Mouse (Mus musculus): ENCODE results near the gene Phactr1. TPM values are rescaled to one million over a fixed set of nuclear protein-coding genes. Genes with fewer than 3 reads are reported as not detected.

The Phactr1 gene
- 10.0 and 10.4 TPM in 2 replicates for polyA plus RNA-seq (2014; fragmentation: Nextera tagmentation; extraction: Ambion mirVana)

- Histone ChIP-seq H3K4me1 (replicated peaks; ENCODE audit: control insufficient read depth, insufficient read depth, low read length) (no peaks in the 10 kb centered on the region), H3K36me3 (ENCODE audit: control insufficient read depth, insufficient read depth, low read length) (no peaks in the 10 kb centered on the region), H3K9ac (ENCODE audit: low read length) (no peak within 1 kb of the TSS), H3K27ac (ENCODE audit: low read depth) (no peak within 1 kb of the TSS), H3K27me3 (replicated peaks; ENCODE audit: control insufficient read depth, insufficient read depth, low read length) (peaks cover 6% of the 10 kb centered on the region), H3K4me2 (ENCODE audit: low read length) (no peak within 1 kb of the TSS), H3K4me3 (ENCODE audit: low read depth, low read length) (no peak within 1 kb of the TSS), H3K9me3 (ENCODE audit: control insufficient read depth, low read length) (no peaks in the 10 kb centered on the region)
- ATAC-seq (replicated peaks; ENCODE audit: low FRiP score, low TSS enrichment, low read depth) (no peak), DNase-seq (ENCODE audit: low spot score) (no peak)
- WGBS, result 28% methylated on average over 11 of the region's 11 CpGs
These were observed at the start of gene Phactr1 for GRCm38 (mm10) chr13:42680391-42680994. Gene Phactr1, plus strand, starts transcription at chr13:42680623.

GRCm38 (mm10) chr13:42634908-42635307 lies 45.5 kb upstream of the Phactr1 start:
- no peak overlapping the region for H3K9ac ChIP-seq (ENCODE audit: low read length)
- no peaks in the 10 kb centered on the region for H3K4me1 ChIP-seq (replicated peaks; ENCODE audit: control insufficient read depth, insufficient read depth, low read length)
- no peak overlapping the region for H3K4me3 ChIP-seq (ENCODE audit: low read depth, low read length)
- H3K36me3 ChIP-seq (ENCODE audit: control insufficient read depth, insufficient read depth, low read length), result no peaks in the 10 kb centered on the region
- no peaks in the 10 kb centered on the region for H3K9me3 ChIP-seq (ENCODE audit: control insufficient read depth, low read length)
- H3K27me3 ChIP-seq (replicated peaks; ENCODE audit: control insufficient read depth, insufficient read depth, low read length), result no peaks in the 10 kb centered on the region
- DNase-seq (ENCODE audit: low spot score) (no peak), ATAC-seq (replicated peaks; ENCODE audit: low FRiP score, low TSS enrichment, low read depth) (no peak)
- H3K27ac ChIP-seq (ENCODE audit: low read depth), result no peak overlapping the region
- WGBS, result 50% methylated on average over 2 of the region's 2 CpGs
- H3K4me2 ChIP-seq (ENCODE audit: low read length), result no peak overlapping the region

- no peak overlapping the region for H3K4me3 ChIP-seq (ENCODE audit: low read depth, low read length)
- no peaks in the 10 kb centered on the region for H3K36me3 ChIP-seq (ENCODE audit: control insufficient read depth, insufficient read depth, low read length)
- ATAC-seq (replicated peaks; ENCODE audit: low FRiP score, low TSS enrichment, low read depth) (no peak), DNase-seq (ENCODE audit: low spot score) (no peak)
- H3K27ac ChIP-seq (ENCODE audit: low read depth), result no peak overlapping the region
- H3K4me1 ChIP-seq (replicated peaks; ENCODE audit: control insufficient read depth, insufficient read depth, low read length), result no peaks in the 10 kb centered on the region
- WGBS, result 68% methylated on average over 6 of the region's 6 CpGs
- H3K27me3 ChIP-seq (replicated peaks; ENCODE audit: control insufficient read depth, insufficient read depth, low read length), result no peaks in the 10 kb centered on the region
- no peak overlapping the region for H3K9ac ChIP-seq (ENCODE audit: low read length)
- no peak overlapping the region for H3K4me2 ChIP-seq (ENCODE audit: low read length)
- H3K9me3 ChIP-seq (ENCODE audit: control insufficient read depth, low read length), result no peaks in the 10 kb centered on the region
These were observed 30.2 kb upstream of the Phactr1 start for GRCm38 (mm10) chr13:42650228-42650627.

- Histone ChIP-seq H3K9ac (ENCODE audit: low read length) (no peak overlapping the region), H3K9me3 (ENCODE audit: control insufficient read depth, low read length) (no peaks in the 10 kb centered on the region), H3K4me1 (replicated peaks; ENCODE audit: control insufficient read depth, insufficient read depth, low read length) (peaks cover 7% of the 10 kb centered on the region; the same call in 1 of the 2 replicates), H3K4me2 (ENCODE audit: low read length) (no peak overlapping the region), H3K36me3 (ENCODE audit: control insufficient read depth, insufficient read depth, low read length) (no peaks in the 10 kb centered on the region), H3K27me3 (replicated peaks; ENCODE audit: control insufficient read depth, insufficient read depth, low read length) (no peaks in the 10 kb centered on the region), H3K27ac (ENCODE audit: low read depth) (no peak overlapping the region), H3K4me3 (ENCODE audit: low read depth, low read length) (no peak overlapping the region)
- 49% methylated on average over 7 of the region's 7 CpGs for WGBS
- ATAC-seq (replicated peaks; ENCODE audit: low FRiP score, low TSS enrichment, low read depth) (no peak), DNase-seq (ENCODE audit: low spot score) (no peak)
These were observed 23.6 kb upstream of the Phactr1 start for GRCm38 (mm10) chr13:42656643-42657315.

- ATAC-seq (replicated peaks; ENCODE audit: low FRiP score, low TSS enrichment, low read depth) (no peak), DNase-seq (ENCODE audit: low spot score) (no peak)
- 63% methylated on average over 10 of the region's 10 CpGs for WGBS
- no peak overlapping the region for H3K4me3 ChIP-seq (ENCODE audit: low read depth, low read length)
- H3K27ac ChIP-seq (ENCODE audit: low read depth), result no peak overlapping the region
- no peaks in the 10 kb centered on the region for H3K36me3 ChIP-seq (ENCODE audit: control insufficient read depth, insufficient read depth, low read length)
- no peaks in the 10 kb centered on the region for H3K9me3 ChIP-seq (ENCODE audit: control insufficient read depth, low read length)
- H3K27me3 ChIP-seq (replicated peaks; ENCODE audit: control insufficient read depth, insufficient read depth, low read length), result no peaks in the 10 kb centered on the region
- H3K9ac ChIP-seq (ENCODE audit: low read length), result no peak overlapping the region
- no peaks in the 10 kb centered on the region for H3K4me1 ChIP-seq (replicated peaks; ENCODE audit: control insufficient read depth, insufficient read depth, low read length)
- no peak overlapping the region for H3K4me2 ChIP-seq (ENCODE audit: low read length)
These were observed 8.7 kb upstream of the Phactr1 start for GRCm38 (mm10) chr13:42671651-42672290.

GRCm38 (mm10) chr13:42681299-42681698 lies 876 bp downstream of the Phactr1 start:
- no peaks in the 10 kb centered on the region for H3K9me3 ChIP-seq (ENCODE audit: control insufficient read depth, low read length)
- no peaks in the 10 kb centered on the region for H3K36me3 ChIP-seq (ENCODE audit: control insufficient read depth, insufficient read depth, low read length)
- no peak overlapping the region for H3K9ac ChIP-seq (ENCODE audit: low read length)
- no peak overlapping the region for H3K4me2 ChIP-seq (ENCODE audit: low read length)
- ATAC-seq (replicated peaks; ENCODE audit: low FRiP score, low TSS enrichment, low read depth) (no peak), DNase-seq (ENCODE audit: low spot score) (no peak)
- H3K27ac ChIP-seq (ENCODE audit: low read depth), result no peak overlapping the region
- H3K27me3 ChIP-seq (replicated peaks; ENCODE audit: control insufficient read depth, insufficient read depth, low read length), result peaks cover 6% of the 10 kb centered on the region
- WGBS, result 75% methylated on average over 9 of the region's 9 CpGs
- no peak overlapping the region for H3K4me3 ChIP-seq (ENCODE audit: low read depth, low read length)
- no peaks in the 10 kb centered on the region for H3K4me1 ChIP-seq (replicated peaks; ENCODE audit: control insufficient read depth, insufficient read depth, low read length)

GRCm38 (mm10) chr13:42684181-42684580 lies 3.8 kb downstream of the Phactr1 start:
- H3K27ac ChIP-seq (ENCODE audit: low read depth), result no peak overlapping the region
- H3K4me3 ChIP-seq (ENCODE audit: low read depth, low read length), result no peak overlapping the region
- H3K27me3 ChIP-seq (replicated peaks; ENCODE audit: control insufficient read depth, insufficient read depth, low read length), result peaks cover 6% of the 10 kb centered on the region
- H3K9ac ChIP-seq (ENCODE audit: low read length), result no peak overlapping the region
- no peak for DNase-seq (ENCODE audit: low spot score)
- no peaks in the 10 kb centered on the region for H3K4me1 ChIP-seq (replicated peaks; ENCODE audit: control insufficient read depth, insufficient read depth, low read length)
- 90% methylated on average over 7 of the region's 7 CpGs for WGBS
- no peaks in the 10 kb centered on the region for H3K9me3 ChIP-seq (ENCODE audit: control insufficient read depth, low read length)
- H3K4me2 ChIP-seq (ENCODE audit: low read length), result no peak overlapping the region
- H3K36me3 ChIP-seq (ENCODE audit: control insufficient read depth, insufficient read depth, low read length), result no peaks in the 10 kb centered on the region
- ATAC-seq (replicated peaks; ENCODE audit: low FRiP score, low TSS enrichment, low read depth), result no peak

- Histone ChIP-seq H3K4me3 (ENCODE audit: low read depth, low read length) (no peak overlapping the region), H3K4me2 (ENCODE audit: low read length) (no peak overlapping the region), H3K36me3 (ENCODE audit: control insufficient read depth, insufficient read depth, low read length) (no peaks in the 10 kb centered on the region), H3K9ac (ENCODE audit: low read length) (no peak overlapping the region), H3K9me3 (ENCODE audit: control insufficient read depth, low read length) (no peaks in the 10 kb centered on the region), H3K27me3 (replicated peaks; ENCODE audit: control insufficient read depth, insufficient read depth, low read length) (no peaks in the 10 kb centered on the region), H3K27ac (ENCODE audit: low read depth) (no peak overlapping the region), H3K4me1 (replicated peaks; ENCODE audit: control insufficient read depth, insufficient read depth, low read length) (no peaks in the 10 kb centered on the region)
- DNase-seq (ENCODE audit: low spot score) (no peak), ATAC-seq (replicated peaks; ENCODE audit: low FRiP score, low TSS enrichment, low read depth) (no peak)
- WGBS, result 79% methylated on average over 4 of the region's 4 CpGs
These were observed 11.8 kb downstream of the Phactr1 start for GRCm38 (mm10) chr13:42692233-42692632.
